Mouse (Mus musculus): ENCODE data around the gene Ell. TPM values are rescaled to one million over a fixed set of nuclear protein-coding genes. Genes with fewer than 3 reads are reported as not detected.

The Ell gene
- polyA plus RNA-seq, 1 experiment from 2014 or later, result 18.6 TPM

DNA sequence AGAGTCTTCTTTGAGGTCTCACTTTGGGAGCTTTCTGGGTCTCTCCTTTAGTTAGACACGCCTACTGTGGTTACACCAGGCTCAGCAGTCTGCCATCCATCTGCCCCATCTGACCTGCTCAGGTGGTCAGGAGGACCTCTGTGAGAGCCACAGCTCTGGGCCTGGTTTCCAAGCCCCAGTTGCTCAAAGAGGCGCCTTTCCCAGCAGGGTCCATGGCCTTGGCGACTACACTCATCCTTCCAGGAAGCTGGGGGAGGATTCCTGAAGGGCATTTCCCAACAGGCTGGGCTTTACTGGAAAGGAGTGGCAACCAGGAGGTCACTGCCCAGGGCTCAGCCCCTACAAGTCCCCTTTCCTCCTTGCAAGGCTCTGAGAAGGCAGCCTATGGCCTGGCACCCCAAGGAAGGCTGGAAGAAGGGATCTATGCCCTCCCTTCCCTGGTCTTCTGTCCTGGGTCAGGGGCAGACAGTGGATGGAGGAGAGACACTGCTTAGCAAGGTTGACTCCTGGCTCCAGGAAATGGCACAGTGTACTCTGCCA is 25.5 kb downstream of the Ell start:
- WGBS, result 81% methylated on average over 3 of the region's 3 CpGs

DNA sequence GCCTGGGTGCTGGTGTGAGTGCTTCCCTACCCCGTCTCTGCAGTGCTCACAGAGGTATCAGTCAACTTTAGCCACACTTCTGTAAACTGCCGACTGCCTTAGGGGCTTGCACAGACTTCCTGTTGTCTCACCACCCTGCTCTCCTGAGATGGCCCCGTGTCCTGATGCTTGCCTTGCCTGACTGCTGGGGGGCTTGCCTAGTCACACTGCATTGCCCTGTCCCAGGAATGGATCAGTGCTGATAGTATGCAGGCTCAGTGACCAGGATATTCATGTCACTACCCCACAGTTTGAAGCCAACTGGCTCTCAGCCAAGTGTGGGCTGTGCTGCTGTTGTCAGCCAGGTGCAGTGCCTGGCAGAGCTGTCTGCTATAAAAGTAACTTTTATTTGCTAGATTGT is 26.3 kb downstream of the Ell start:
- ATAC-seq (ENCODE audit: insufficient read depth, low FRiP score), result no peak
- H3K9ac ChIP-seq (ENCODE audit: low read length), result no peak overlapping the region
- H3K36me3 ChIP-seq (ENCODE audit: control insufficient read depth, insufficient read depth, low read length), result no peaks in the 10 kb centered on the region
- 53% methylated on average over 3 of the region's 3 CpGs for WGBS
- H3K9me3 ChIP-seq (replicated peaks; ENCODE audit: control insufficient read depth, low read length), result no peaks in the 10 kb centered on the region
- no peak overlapping the region for H3K4me3 ChIP-seq (replicated peaks; ENCODE audit: low read length)
- H3K4me1 ChIP-seq (ENCODE audit: control insufficient read depth, insufficient read depth, low read length), result peaks cover 26% of the 10 kb centered on the region
- no peak overlapping the region for H3K4me2 ChIP-seq (ENCODE audit: low read depth, low read length)
- H3K27ac ChIP-seq (ENCODE audit: low read length), result no peak overlapping the region
- H3K27me3 ChIP-seq (ENCODE audit: control insufficient read depth, insufficient read depth, low read length), result no peaks in the 10 kb centered on the region

More for the DNA sequence above, 25.5 kb downstream of the Ell start:
- ATAC-seq (ENCODE audit: insufficient read depth, low FRiP score), result no peak
- no peaks in the 10 kb centered on the region for H3K36me3 ChIP-seq (ENCODE audit: control insufficient read depth, insufficient read depth, low read length)
- no peak overlapping the region for H3K4me2 ChIP-seq (ENCODE audit: low read depth, low read length)
- H3K4me1 ChIP-seq (ENCODE audit: control insufficient read depth, insufficient read depth, low read length), result peaks cover 34% of the 10 kb centered on the region
- no peak overlapping the region for H3K27ac ChIP-seq (ENCODE audit: low read length)
- H3K27me3 ChIP-seq (ENCODE audit: control insufficient read depth, insufficient read depth, low read length), result no peaks in the 10 kb centered on the region
- no peaks in the 10 kb centered on the region for H3K9me3 ChIP-seq (replicated peaks; ENCODE audit: control insufficient read depth, low read length)
- H3K4me3 ChIP-seq (replicated peaks; ENCODE audit: low read length), result no peak overlapping the region
- no peak overlapping the region for H3K9ac ChIP-seq (ENCODE audit: low read length)

DNA sequence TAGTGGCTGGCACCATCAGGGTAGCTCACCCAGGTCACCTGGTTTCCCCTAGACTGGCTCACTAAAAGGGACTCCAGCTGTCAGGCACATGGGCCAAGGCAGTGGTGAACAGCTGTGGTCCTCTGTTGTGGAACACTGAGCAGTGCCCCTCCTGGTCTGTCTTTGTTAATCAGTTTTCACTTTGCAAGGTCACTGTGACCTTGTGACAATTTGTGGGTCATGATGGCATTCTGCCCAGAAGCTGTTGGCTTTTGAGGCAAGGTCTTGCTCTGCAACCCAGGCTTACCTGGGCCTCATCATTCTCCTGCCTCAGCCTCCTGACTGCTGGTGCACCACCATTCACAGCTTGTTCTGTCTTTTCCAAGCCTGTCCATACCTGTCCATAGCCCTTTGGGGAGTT is 31.1 kb downstream of the Ell start:
- Histone ChIP-seq H3K27me3 (ENCODE audit: control insufficient read depth, insufficient read depth, low read length) (no peaks in the 10 kb centered on the region), H3K27ac (ENCODE audit: low read length) (no peak overlapping the region), H3K36me3 (ENCODE audit: control insufficient read depth, insufficient read depth, low read length) (no peaks in the 10 kb centered on the region), H3K4me1 (ENCODE audit: control insufficient read depth, insufficient read depth, low read length) (0 out of 2 replicates have a peak, but pooled peaks cover 6% of the 10 kb centered on the region), H3K9ac (ENCODE audit: low read length) (no peak overlapping the region), H3K4me2 (ENCODE audit: low read depth, low read length) (no peak overlapping the region), H3K4me3 (replicated peaks; ENCODE audit: low read length) (no peak overlapping the region), H3K9me3 (replicated peaks; ENCODE audit: control insufficient read depth, low read length) (no peaks in the 10 kb centered on the region)
- ATAC-seq (ENCODE audit: insufficient read depth, low FRiP score), result 0 out of 2 replicates have a peak, but pooled peaks have one; percentile 2

DNA sequence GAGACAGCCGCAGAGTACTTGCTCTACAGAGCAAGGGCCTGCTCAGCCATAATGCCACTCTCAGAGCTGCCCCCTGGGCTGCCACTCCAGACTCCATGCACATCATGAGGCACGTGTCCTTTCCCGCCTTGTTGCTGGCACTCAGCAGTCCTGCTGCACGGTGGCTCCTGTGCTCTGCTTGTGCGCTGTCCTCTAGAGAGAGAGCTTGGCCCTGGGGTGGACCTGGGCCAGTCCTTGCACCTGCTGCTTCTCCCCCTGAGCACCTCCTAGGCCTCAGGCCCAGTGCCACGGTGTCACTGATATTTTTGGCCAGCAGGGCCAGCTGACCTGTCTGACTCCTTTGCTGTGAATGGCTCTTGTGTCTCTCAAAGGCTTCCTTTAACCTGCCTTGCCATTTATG is 31.7 kb downstream of the Ell start:
- ATAC-seq (ENCODE audit: insufficient read depth, low FRiP score), result no peak
- no peak overlapping the region for H3K9ac ChIP-seq (ENCODE audit: low read length)
- H3K4me2 ChIP-seq (ENCODE audit: low read depth, low read length), result no peak overlapping the region
- H3K27me3 ChIP-seq (ENCODE audit: control insufficient read depth, insufficient read depth, low read length), result no peaks in the 10 kb centered on the region
- no peaks in the 10 kb centered on the region for H3K36me3 ChIP-seq (ENCODE audit: control insufficient read depth, insufficient read depth, low read length)
- H3K27ac ChIP-seq (ENCODE audit: low read length), result no peak overlapping the region
- no peak overlapping the region for H3K4me3 ChIP-seq (replicated peaks; ENCODE audit: low read length)
- no peaks in the 10 kb centered on the region for H3K9me3 ChIP-seq (replicated peaks; ENCODE audit: control insufficient read depth, low read length)
- 77% methylated on average over 6 of the region's 6 CpGs for whole genome bisulfite sequencing
- no peaks in the 10 kb centered on the region for H3K4me1 ChIP-seq (ENCODE audit: control insufficient read depth, insufficient read depth, low read length)

DNA sequence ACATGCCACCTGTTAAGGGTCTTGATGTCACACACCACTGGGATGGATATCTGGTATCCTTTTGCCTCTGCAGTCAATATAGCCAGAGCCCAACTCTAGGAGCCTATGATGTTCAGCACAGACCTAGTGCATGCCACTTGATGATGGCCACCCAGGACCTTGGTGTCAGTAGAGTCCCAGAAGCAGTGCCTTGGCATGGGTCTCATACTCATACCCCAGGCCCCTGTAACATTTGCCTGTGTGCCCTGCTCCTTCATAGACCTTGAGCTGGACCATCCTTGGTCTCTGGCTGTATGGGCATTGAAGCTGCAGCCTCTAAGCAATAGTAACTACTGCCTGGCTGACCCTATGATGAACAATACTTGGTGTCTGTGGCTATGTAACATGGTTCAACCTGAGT is 35.0 kb downstream of the Ell start:
- Histone ChIP-seq H3K9ac (ENCODE audit: low read length) (no peak overlapping the region), H3K9me3 (replicated peaks; ENCODE audit: control insufficient read depth, low read length) (no peaks in the 10 kb centered on the region), H3K4me2 (ENCODE audit: low read depth, low read length) (no peak overlapping the region), H3K36me3 (ENCODE audit: control insufficient read depth, insufficient read depth, low read length) (peaks cover 4% of the 10 kb centered on the region; the same call in 1 of the 2 replicates), H3K4me1 (ENCODE audit: control insufficient read depth, insufficient read depth, low read length) (no peaks in the 10 kb centered on the region), H3K27ac (ENCODE audit: low read length) (no peak overlapping the region), H3K27me3 (ENCODE audit: control insufficient read depth, insufficient read depth, low read length) (no peaks in the 10 kb centered on the region), H3K4me3 (replicated peaks; ENCODE audit: low read length) (no peak overlapping the region)
- no peak for ATAC-seq (ENCODE audit: insufficient read depth, low FRiP score)

DNA sequence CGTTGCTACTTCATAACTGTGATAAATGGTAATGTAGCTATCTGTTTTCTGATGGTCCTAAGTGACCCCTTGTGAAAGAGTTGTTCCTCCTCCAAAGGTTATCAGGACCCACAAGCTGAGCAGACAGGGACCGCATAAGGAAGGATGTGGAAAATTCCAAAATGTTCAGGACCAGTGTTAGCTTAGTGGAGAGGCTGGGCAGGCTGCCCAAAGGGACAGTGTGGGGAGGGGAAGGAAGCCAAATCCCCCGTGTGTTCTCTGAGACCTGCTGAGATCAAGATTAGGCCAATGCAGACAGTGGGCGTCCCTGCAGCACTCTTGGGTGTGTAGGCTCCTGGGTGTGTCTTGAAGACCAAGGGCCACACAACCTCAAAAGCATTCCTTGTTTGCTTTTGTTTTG is 35.7 kb downstream of the Ell start:
- no peak overlapping the region for H3K27ac ChIP-seq (ENCODE audit: low read length)
- no peak for ATAC-seq (ENCODE audit: insufficient read depth, low FRiP score)

DNA sequence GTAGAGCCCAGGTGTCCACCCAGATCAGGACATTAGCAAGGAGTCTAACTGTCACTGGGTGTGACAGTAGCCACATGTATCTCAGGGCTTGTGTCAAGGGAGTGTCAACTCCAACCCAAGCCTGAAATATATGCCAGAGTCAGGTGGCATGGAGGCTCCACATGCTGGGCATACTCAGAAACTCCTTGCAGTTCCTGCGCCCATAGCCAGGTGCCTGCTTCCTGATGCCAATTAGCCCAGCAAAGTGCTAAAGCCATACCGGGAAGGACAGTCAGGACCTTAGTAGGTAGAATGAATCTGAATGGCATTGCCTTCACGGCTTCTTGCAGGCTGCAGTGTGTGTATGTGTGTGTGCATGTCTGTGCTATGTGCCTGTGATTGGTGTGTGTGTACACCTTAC is 38.0 kb downstream of the Ell start:
- no peak for ATAC-seq (ENCODE audit: insufficient read depth, low FRiP score)
- H3K9ac ChIP-seq (ENCODE audit: low read length), result no peak overlapping the region
- no peaks in the 10 kb centered on the region for H3K4me1 ChIP-seq (ENCODE audit: control insufficient read depth, insufficient read depth, low read length)
- no peaks in the 10 kb centered on the region for H3K9me3 ChIP-seq (replicated peaks; ENCODE audit: control insufficient read depth, low read length)
- peaks cover 13% of the 10 kb centered on the region for H3K36me3 ChIP-seq (ENCODE audit: control insufficient read depth, insufficient read depth, low read length)
- H3K4me3 ChIP-seq (replicated peaks; ENCODE audit: low read length), result no peak overlapping the region
- H3K27ac ChIP-seq (ENCODE audit: low read length), result no peak overlapping the region
- H3K27me3 ChIP-seq (ENCODE audit: control insufficient read depth, insufficient read depth, low read length), result no peaks in the 10 kb centered on the region
- H3K4me2 ChIP-seq (ENCODE audit: low read depth, low read length), result no peak overlapping the region
- WGBS, result 92% methylated on average over 3 of the region's 3 CpGs

More for the DNA sequence above, 35.7 kb downstream of the Ell start:
- Histone ChIP-seq H3K4me2 (ENCODE audit: low read depth, low read length) (no peak overlapping the region), H3K9me3 (replicated peaks; ENCODE audit: control insufficient read depth, low read length) (no peaks in the 10 kb centered on the region), H3K9ac (ENCODE audit: low read length) (no peak overlapping the region), H3K36me3 (ENCODE audit: control insufficient read depth, insufficient read depth, low read length) (peaks cover 4% of the 10 kb centered on the region; the same call in 1 of the 2 replicates), H3K4me1 (ENCODE audit: control insufficient read depth, insufficient read depth, low read length) (no peaks in the 10 kb centered on the region), H3K4me3 (replicated peaks; ENCODE audit: low read length) (no peak overlapping the region), H3K27me3 (ENCODE audit: control insufficient read depth, insufficient read depth, low read length) (no peaks in the 10 kb centered on the region)
- WGBS, result 61% methylated on average over 4 of the region's 4 CpGs

DNA sequence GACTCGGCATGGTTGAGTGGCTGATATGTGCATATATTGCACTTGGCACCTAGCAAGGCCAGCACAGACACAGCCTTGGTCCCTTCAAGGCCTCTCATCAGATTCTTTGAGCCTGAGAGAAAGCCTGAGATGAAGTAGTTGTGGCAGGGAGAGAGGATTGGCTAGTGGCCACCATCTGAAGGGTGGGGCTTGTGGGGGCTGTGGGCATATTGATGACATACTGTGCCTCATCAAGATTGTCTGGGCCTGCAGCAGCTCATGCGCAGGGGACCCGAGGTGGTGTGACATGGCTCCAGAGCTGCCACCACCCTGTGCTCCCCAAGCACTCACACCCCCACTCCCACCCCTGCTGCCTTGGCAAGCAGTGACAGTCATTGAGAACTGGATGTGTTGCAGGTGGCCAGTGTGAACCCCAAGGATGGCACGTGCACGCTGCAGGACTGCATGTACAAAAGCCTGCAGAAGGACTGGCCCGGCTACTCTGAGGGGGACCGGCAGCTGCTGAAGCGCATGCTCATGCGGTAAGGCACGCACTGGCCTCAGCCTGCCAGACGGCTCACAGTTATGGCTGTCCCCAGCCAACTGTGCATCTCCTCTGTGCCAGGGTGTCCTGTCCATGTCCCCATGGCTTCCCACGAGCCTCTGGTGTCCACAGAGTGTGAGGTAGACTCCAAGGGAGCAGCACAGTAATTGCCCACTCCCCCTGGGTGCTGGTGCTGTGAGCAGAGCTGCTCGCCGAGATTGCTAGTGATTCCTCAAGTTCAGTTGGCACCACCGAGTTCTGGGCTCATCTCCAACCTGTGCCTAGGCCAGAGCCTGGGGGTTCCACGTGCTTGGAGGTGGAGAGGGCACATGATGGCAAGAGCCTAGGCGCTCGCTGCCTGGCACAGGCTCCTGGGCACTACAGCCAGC is 44.5 kb downstream of the Ell start:
- Histone ChIP-seq H3K27ac (ENCODE audit: low read length) (no peak overlapping the region), H3K4me3 (replicated peaks; ENCODE audit: low read length) (no peak overlapping the region), H3K4me2 (ENCODE audit: low read depth, low read length) (no peak overlapping the region), H3K27me3 (ENCODE audit: control insufficient read depth, insufficient read depth, low read length) (no peaks in the 10 kb centered on the region), H3K36me3 (ENCODE audit: control insufficient read depth, insufficient read depth, low read length) (peaks cover 20% of the 10 kb centered on the region), H3K9me3 (replicated peaks; ENCODE audit: control insufficient read depth, low read length) (no peaks in the 10 kb centered on the region), H3K9ac (ENCODE audit: low read length) (no peak overlapping the region), H3K4me1 (ENCODE audit: control insufficient read depth, insufficient read depth, low read length) (no peaks in the 10 kb centered on the region)
- WGBS, result 91% methylated on average over 18 of the region's 18 CpGs
- ATAC-seq (ENCODE audit: insufficient read depth, low FRiP score), result no peak

DNA sequence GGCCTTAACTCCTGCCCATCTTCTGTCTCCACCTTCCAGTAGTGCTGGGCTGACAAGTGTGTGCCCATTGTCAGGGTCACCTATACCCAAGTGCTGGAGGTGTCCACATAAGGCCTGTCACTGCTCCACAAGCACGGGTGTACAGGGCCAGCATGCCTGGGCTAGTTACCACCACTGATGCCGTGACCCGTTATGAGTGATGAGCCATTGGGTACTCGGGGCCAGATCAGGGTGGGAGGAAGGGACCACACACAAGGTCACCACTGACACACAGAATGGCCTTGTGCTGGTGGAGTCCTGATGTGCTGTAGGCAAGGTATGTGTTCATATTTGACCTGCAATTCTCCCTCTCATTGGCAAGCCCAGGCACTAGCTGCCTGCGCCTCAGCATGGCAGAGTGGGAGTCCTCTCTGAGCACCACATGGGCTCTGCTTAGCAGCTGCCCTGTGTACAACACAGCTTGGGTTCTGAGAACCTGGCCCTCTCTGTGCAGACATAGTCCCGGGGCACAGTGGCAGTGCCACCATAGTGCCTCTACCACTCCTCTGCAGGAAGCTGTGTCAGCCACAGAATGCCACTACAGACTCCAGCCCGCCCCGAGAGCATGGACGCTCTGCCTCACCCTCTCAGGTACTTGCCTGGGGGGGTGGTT is 45.5 kb downstream of the Ell start:
- no peak overlapping the region for H3K9ac ChIP-seq (ENCODE audit: low read length)
- ATAC-seq (ENCODE audit: insufficient read depth, low FRiP score), result no peak
- H3K4me1 ChIP-seq (ENCODE audit: control insufficient read depth, insufficient read depth, low read length), result no peaks in the 10 kb centered on the region
- H3K4me3 ChIP-seq (replicated peaks; ENCODE audit: low read length), result no peak overlapping the region
- H3K9me3 ChIP-seq (replicated peaks; ENCODE audit: control insufficient read depth, low read length), result no peaks in the 10 kb centered on the region
- 86% methylated on average over 9 of the region's 9 CpGs for WGBS
- H3K36me3 ChIP-seq (ENCODE audit: control insufficient read depth, insufficient read depth, low read length), result peaks cover 22% of the 10 kb centered on the region
- H3K4me2 ChIP-seq (ENCODE audit: low read depth, low read length), result no peak overlapping the region
- no peaks in the 10 kb centered on the region for H3K27me3 ChIP-seq (ENCODE audit: control insufficient read depth, insufficient read depth, low read length)
- no peak overlapping the region for H3K27ac ChIP-seq (ENCODE audit: low read length)
